Mouse (Mus musculus) stomach, postnatal 0 days (tissue): ENCODE results near the gene Larp7. TPM values are rescaled to one million over a fixed set of nuclear protein-coding genes. Genes with fewer than 3 reads are reported as not detected.
A peak's percentile ranks its signal among the peaks of the same experiment; 100 is the strongest.

ENCODE experiments used
- ATAC-seq: fragments of 200-750 bp; cut with Nextera tagmentation; 2 replicates; pipeline ENCODE4 v1.8.0; 2017; ENCODE audit not compliant: low FRiP score, low TSS enrichment
- DNase-seq: peaks from one replicate; pipeline ENCODE4 v3.0.0-alpha.2; 2016; ENCODE audit warnings: low spot score
- H3K27ac ChIP-seq: fragments of 300-500 bp; sonication (generic); replicated peaks from 2 replicates; pipeline ENCODE4 v1.5.1; 2014; ENCODE audit warnings: mild to moderate bottlenecking, control low read depth
- H3K27me3 ChIP-seq: fragments of 300-500 bp; sonication (generic); 2 replicates; pipeline ENCODE4 v1.6.1; 2014; ENCODE audit warnings: low read length; ENCODE audit not compliant: control insufficient read depth, insufficient read depth
- H3K36me3 ChIP-seq: fragments of 300-500 bp; sonication (generic); 2 replicates; pipeline ENCODE4 v1.6.1; 2014; ENCODE audit warnings: low read length, mixed read lengths; ENCODE audit not compliant: control insufficient read depth, insufficient read depth
- H3K4me1 ChIP-seq: fragments of 300-500 bp; sonication (generic); replicated peaks from 2 replicates; pipeline ENCODE4 v1.6.1; 2014; ENCODE audit warnings: antibody characterized with exemption; ENCODE audit not compliant: control insufficient read depth, insufficient read depth
- H3K4me2 ChIP-seq: fragments of 300-500 bp; sonication (generic); replicated peaks from 2 replicates; pipeline ENCODE4 v1.6.1; 2014; ENCODE audit warnings: low read depth, mild to moderate bottlenecking, control low read depth, moderate library complexity
- H3K4me3 ChIP-seq: fragments of 300-500 bp; sonication (generic); 2 replicates; pipeline ENCODE4 v1.5.1; 2014; ENCODE audit warnings: low read depth, low read length, control low read depth
- H3K9ac ChIP-seq: fragments of 300-500 bp; sonication (generic); 2 replicates; pipeline ENCODE4 v1.6.1; 2014; ENCODE audit warnings: mild to moderate bottlenecking, low read length, control low read depth, mixed read lengths
- H3K9me3 ChIP-seq: fragments of 300-500 bp; sonication (generic); 2 replicates; pipeline ENCODE4 v1.6.1; 2016; ENCODE audit warnings: low read length; ENCODE audit not compliant: control insufficient read depth
- CTCF ChIP-seq: IDR thresholded peaks from 2 replicates; pipeline ENCODE4 v1.5.1; 2016; ENCODE audit warnings: antibody characterized with exemption, low read depth, mild to moderate bottlenecking, moderate library complexity
- EP300 ChIP-seq: optimal IDR thresholded peaks from 2 replicates; pipeline ENCODE3; 2016; ENCODE audit warnings: antibody characterized with exemption
- WGBS: fragments of 180-500 bp; shearing (Covaris S2); extraction: QIAGEN DNeasy Blood & Tissue Kit; methylation state at CpG from one replicate; pipeline ENCODE4 v1.1.7; 2014; 5-methylcytosine and 5-hydroxymethylcytosine counted together
- microRNA counts: library from miRNA; unstranded; fragments of <30 nt; microRNA quantifications from one replicate; lab custom pipeline; 2015
- microRNA-seq: library from miRNA; unstranded; fragments of <30 nt; microRNA quantifications from one replicate; pipeline ENCODE4, GENCODE M21; 2016
- polyA plus RNA-seq: library from polyadenylated mRNA; unstranded; fragments of >200 nt; fragmentation: Nextera tagmentation; extraction: Ambion mirVana; gene quantifications from 2 replicates; pipeline ENCODE4 v1.2.1, GENCODE M21; 2015

The Larp7 gene
- polyA plus RNA-seq, 1 experiment from 2014 or later: 23.3 TPM

- Histone ChIP-seq H3K4me1 (no peaks in the 10 kb centered on the region), H3K36me3 (no peaks in the 10 kb centered on the region), H3K9ac (no peak overlapping the region), H3K9me3 (no peaks in the 10 kb centered on the region), H3K4me2 (no peak overlapping the region), H3K27ac (no peak overlapping the region), H3K27me3 (no peaks in the 10 kb centered on the region), H3K4me3 (no peak overlapping the region)
- 67% methylated on average over 15 of the region's 15 CpGs for WGBS
- no peak for TF ChIP-seq CTCF
- TF ChIP-seq EP300: no peak
- DNase-seq (no peak), ATAC-seq (no peak)
These were observed 45.0 kb downstream of the Larp7 start for GRCm38 (mm10) chr3:127507878-127508783.

GRCm38 (mm10) chr3:127498742-127499400 is 54.3 kb downstream of the Larp7 start, which contains the start of gene Ank2:
Gene Ank2, minus strand, starts transcription at chr3:127499350.
- H3K4me2 ChIP-seq: peak within 1 kb of the TSS; percentile 96
- no peaks in the 10 kb centered on the region for H3K27me3 ChIP-seq
- WGBS: 1% methylated on average over 49 of the region's 62 CpGs
- no peaks in the 10 kb centered on the region for H3K9me3 ChIP-seq
- no peaks in the 10 kb centered on the region for H3K36me3 ChIP-seq
- peak within 1 kb of the TSS; percentile 56 for H3K4me3 ChIP-seq
- peak; percentile 46 for DNase-seq
- peak within 1 kb of the TSS; percentile 56 for H3K9ac ChIP-seq
- no peak within 1 kb of the TSS for H3K27ac ChIP-seq
- no peak for TF ChIP-seq CTCF
- TF ChIP-seq EP300: no peak
- ATAC-seq: peak; percentile 77; the same call in 1 of the 2 replicates
- no peaks in the 10 kb centered on the region for H3K4me1 ChIP-seq

GRCm38 (mm10) chr3:127498197-127498741 is 54.9 kb downstream of the Larp7 start:
- Histone ChIP-seq H3K27me3 (no peaks in the 10 kb centered on the region), H3K36me3 (no peaks in the 10 kb centered on the region), H3K4me2 (peak overlapping the region; percentile 96), H3K4me3 (peak overlapping the region; percentile 56), H3K27ac (no peak overlapping the region), H3K9ac (peak overlapping the region; percentile 56), H3K4me1 (no peaks in the 10 kb centered on the region), H3K9me3 (no peaks in the 10 kb centered on the region)
- TF ChIP-seq CTCF (no peak), EP300 (no peak)
- ATAC-seq (peak; percentile 69; the same call in 1 of the 2 replicates), DNase-seq (peak; percentile 25)
- 1% methylated on average over 21 of the region's 23 CpGs for WGBS

GRCm38 (mm10) chr3:127492663-127493062 is 60.5 kb downstream of the Larp7 start:
- 83% methylated on average over 3 of the region's 3 CpGs for WGBS
- Histone ChIP-seq H3K4me1 (no peaks in the 10 kb centered on the region), H3K4me3 (no peak overlapping the region), H3K27ac (no peak overlapping the region), H3K36me3 (no peaks in the 10 kb centered on the region), H3K4me2 (no peak overlapping the region), H3K27me3 (no peaks in the 10 kb centered on the region), H3K9ac (no peak overlapping the region), H3K9me3 (no peaks in the 10 kb centered on the region)
- TF ChIP-seq EP300 (no peak), CTCF (no peak)
- DNase-seq (no peak), ATAC-seq (no peak)

- no peak overlapping the region for H3K27ac ChIP-seq
- no peaks in the 10 kb centered on the region for H3K9me3 ChIP-seq
- 71% methylated on average over 7 of the region's 7 CpGs for WGBS
- no peak overlapping the region for H3K9ac ChIP-seq
- H3K4me3 ChIP-seq: no peak overlapping the region
- H3K4me2 ChIP-seq: no peak overlapping the region
- no peaks in the 10 kb centered on the region for H3K36me3 ChIP-seq
- ATAC-seq (no peak), DNase-seq (no peak)
- no peaks in the 10 kb centered on the region for H3K4me1 ChIP-seq
- TF ChIP-seq CTCF (no peak), EP300 (no peak)
- H3K27me3 ChIP-seq: no peaks in the 10 kb centered on the region
These were observed 65.8 kb downstream of the Larp7 start for GRCm38 (mm10) chr3:127487302-127487701.

MicroRNAs within 50 kb of the gene (microRNA counts, 519-probe panel; counts per million panel counts)
- microRNA mmu-miR-302a (lab: Ali Mortazavi, UCI) (not detected), microRNA mmu-miR-302b (lab: Ali Mortazavi, UCI) (not detected), microRNA mmu-miR-302c (lab: Ali Mortazavi, UCI) (not detected), microRNA mmu-miR-302d (lab: Ali Mortazavi, UCI) (not detected), microRNA mmu-miR-367 (lab: Ali Mortazavi, UCI) (not detected)

Small RNA genes within 50 kb of the gene (microRNA-seq; reads per million reads assigned to microRNA genes)
- gene Mir302a (6.1 reads per million, percentile 10 among the genes with 10 or more reads in this experiment), gene Mir302b (5.1 reads per million, percentile 8 among the genes with 10 or more reads in this experiment), gene Mir302c (0.96 reads per million), gene Mir302d (5.1 reads per million, percentile 8 among the genes with 10 or more reads in this experiment), gene Mir367 (not detected)

Other genes starting within 250 kb of the Larp7 start
- gene Ank2, start 54.0 kb downstream of the Larp7 start, polyA plus RNA-seq: 12.3 and 13.0 TPM in 2 replicates
- gene Zgrf1, start 140 bp upstream of the Larp7 start, polyA plus RNA-seq: 1.1 and 1.4 TPM in 2 replicates
- gene Neurog2, start 79.8 kb upstream of the Larp7 start, polyA plus RNA-seq: not detected in 2 replicates
- 1.2 and 1.5 TPM in 2 replicates for gene Alpk1, start 227.2 kb upstream of the Larp7 start, polyA plus RNA-seq
- gene Tifa, start 236.5 kb upstream of the Larp7 start, polyA plus RNA-seq: 7.6 and 7.7 TPM in 2 replicates